Mouse (Mus musculus): ENCODE results near the gene Psma6.
"Not testable (repeated sequence)": the region's sequence is repeated elsewhere in the genome, so short reads cannot be mapped to it uniquely, and the experiment has no call there.

The Psma6 gene

DNA sequence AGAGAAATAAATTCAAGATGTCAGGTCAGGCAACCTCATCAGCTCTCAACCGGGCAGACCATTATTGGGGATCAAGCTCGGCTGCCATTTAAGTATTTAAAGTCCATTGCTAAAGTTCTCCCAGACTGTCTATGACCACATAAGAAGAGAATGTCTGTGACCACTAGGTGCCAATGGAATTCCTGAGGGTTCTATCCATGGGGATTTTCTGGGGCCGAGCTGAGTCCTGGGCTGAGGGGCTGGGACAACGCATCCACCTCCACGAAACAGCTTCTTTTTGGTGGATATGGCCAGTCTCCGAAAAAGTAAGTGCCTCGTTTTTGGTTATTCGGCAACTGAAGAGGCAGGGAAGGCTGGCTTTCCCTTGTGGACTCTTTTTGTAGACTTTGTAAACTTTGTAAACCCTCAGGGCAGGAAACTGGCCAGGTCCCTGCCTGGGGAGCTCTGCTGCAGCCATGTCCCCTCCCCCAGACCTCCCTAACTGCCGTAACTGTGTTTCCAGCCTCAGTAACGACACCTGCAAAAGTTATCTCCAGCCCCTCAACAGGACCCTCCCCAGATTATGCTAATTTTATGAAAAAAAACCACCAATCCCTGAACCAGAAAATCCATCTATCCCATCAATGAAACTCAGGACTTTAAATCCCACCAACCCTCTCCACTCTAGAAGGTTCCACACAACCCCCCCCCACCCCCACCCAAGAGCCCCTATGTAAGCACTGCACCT, at the start of gene Psma6:
Gene Psma6, plus strand, starts transcription at position 200 of the 727 bp plus-strand sequence.
- ATAC-seq (ENCODE audit: insufficient number of reproducible peaks, low FRiP score, low TSS enrichment) = no peak

DNA sequence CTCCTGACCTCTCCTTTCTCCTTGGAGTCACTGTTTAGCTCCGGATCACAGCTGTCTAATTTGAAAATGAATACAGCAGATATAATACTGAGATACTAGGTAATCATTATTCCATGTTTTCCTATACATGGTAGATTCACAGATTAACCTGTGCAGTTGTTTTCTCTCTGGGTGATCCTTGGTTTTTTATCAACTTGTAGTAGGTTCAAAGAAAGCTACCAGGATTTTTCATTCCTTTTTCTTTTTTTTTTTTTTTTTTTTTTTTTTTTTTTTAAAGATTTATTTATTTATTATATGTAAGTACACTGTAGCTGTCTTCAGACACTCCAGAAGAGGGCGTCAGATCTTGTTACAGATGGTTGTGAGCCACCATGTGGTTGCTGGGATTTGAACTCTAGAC, 45.5 kb upstream of the Psma6 start:
- ATAC-seq (ENCODE audit: insufficient number of reproducible peaks, low FRiP score, low TSS enrichment) = not testable (repeated sequence)

DNA sequence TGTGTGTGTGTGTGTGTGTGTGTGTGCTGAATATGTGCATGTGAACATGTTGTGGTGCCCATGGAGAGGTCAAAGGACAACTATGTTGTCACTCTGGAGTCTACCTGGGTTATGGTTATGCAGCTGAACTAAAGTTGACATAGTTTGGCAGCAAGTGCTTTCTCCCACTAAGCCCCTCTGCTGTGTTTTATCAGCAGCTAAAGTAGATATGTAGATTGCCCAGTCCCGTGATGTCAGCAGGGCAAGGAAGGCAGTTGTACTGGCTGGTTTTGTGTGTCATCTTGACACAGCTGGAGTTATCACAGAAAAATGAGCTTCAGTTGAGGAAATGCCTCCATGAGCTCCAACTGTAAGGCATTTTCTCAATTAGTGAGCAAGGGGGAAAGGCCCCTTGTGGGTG, 41.0 kb upstream of the Psma6 start:
- ATAC-seq (ENCODE audit: insufficient number of reproducible peaks, low FRiP score, low TSS enrichment) = not testable (repeated sequence)

DNA sequence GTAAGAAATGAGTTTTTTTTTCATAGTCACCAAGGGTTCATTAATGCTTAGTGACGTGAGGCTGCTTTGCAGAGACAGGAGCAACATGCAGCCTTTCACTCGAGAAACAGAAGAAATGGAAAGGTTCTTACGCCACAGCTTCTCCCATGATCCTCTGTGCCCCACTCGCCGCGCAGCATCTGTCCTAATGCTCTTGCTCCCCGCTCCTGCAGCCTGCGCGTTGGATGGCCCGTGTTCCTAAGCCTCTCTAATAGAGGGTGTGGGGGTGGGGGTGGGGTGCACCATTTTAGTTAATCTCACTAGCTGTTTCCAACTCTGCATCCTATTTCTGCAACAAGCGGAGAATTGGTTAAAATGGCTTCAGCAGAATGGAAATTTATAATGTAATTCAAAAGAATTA, 40.0 kb upstream of the Psma6 start:
- ATAC-seq (ENCODE audit: insufficient number of reproducible peaks, low FRiP score, low TSS enrichment) = no peak

DNA sequence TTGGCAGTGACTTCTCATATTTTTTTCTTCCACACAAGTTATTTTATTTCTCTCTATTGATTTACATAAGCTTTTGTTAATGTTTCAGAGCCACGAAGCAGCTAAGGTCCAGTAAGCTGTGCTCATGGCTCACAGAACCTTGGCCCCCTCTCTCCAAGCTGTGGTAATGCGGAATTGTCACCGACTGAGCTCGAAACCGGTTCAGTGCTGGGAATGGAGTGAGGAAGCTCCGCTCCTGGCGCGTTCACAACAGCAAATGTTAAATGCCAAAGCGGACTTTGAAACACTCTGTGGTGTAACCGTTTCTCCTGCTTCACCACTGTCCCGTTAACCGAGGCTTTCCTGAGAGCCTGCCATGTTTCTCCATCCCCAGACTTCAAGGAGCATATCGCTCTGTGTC, 39.4 kb upstream of the Psma6 start:
- no peak for ATAC-seq (ENCODE audit: insufficient number of reproducible peaks, low FRiP score, low TSS enrichment)

DNA sequence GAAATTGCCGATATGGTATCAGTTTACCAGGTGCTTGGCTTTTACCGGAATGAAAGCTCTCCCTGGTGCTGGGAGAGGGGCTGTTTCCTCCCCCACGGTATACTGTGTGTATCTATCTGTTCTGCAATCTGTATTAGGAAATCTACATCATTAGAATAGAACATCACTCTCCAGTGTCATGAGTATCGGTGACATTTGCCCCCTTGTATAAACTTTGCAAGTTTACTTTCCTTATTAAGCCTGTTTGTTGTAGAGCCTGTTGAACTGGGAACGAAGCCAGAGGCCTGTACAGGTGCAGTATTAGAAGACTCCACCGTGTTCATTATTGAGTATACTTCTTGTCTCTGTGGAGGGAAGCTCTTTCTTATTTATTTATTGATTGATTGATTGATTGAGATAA, 30.6 kb upstream of the Psma6 start:
- no peak for ATAC-seq (ENCODE audit: insufficient number of reproducible peaks, low FRiP score, low TSS enrichment)

DNA sequence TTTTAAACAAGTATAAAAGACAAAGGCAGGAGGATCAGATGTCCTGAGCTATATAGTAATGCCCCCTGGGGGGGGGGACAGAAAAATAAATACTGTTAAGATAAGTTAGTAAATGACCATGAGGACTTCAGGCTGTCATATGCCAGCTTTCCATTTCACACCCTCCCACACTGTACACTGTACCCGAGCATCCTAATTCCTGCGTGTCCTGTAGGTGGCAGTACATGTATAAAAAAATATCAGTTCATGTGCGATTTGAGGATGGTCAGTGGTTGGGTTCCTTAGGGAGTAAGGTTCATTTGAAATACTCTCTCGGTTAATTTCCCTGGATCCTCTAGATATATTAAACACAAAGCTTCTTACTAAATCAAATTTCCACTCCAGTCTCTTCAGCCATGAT, 29.1 kb upstream of the Psma6 start:
- peak; percentile 74 for ATAC-seq (ENCODE audit: insufficient number of reproducible peaks, low FRiP score, low TSS enrichment)

DNA sequence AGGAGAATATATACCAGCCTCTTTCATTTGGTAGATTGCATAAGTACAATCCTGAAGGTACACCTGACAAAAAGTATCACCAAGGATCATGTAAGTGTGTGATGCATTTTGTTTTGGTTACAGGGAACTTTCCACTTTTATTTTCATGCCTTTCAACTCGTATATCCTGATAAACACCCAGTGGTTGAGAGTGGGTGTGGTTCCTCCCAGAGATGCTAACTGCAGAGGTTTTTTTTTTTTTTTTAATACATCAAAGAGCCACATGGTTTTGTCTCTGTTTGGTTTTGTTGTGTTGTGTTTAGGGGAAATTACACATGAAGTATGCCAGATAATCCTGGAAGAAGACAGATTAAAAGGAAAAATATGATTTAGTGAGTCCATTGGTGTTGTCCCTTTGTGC, 26.7 kb upstream of the Psma6 start:
- no peak for ATAC-seq (ENCODE audit: insufficient number of reproducible peaks, low FRiP score, low TSS enrichment)

DNA sequence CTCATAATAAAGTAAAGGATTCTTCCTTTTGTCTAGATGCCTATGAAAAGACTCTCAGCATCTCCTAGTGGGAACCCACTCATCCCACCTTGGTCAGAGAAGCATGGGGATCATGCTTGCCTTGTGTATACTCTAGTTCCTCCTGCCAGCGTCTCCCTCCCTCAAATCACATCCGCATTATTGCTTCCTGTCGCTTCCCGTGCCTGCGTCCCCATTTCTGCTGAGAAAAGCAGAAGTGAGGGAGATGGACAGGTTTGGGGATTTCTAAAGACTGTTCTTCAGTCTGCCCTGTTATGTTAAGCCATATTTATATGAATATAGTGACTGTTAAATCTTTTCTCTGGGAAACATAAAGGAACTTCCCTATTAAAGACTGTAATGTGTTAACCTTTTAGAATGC, 23.1 kb upstream of the Psma6 start:
- no peak for ATAC-seq (ENCODE audit: insufficient number of reproducible peaks, low FRiP score, low TSS enrichment)

DNA sequence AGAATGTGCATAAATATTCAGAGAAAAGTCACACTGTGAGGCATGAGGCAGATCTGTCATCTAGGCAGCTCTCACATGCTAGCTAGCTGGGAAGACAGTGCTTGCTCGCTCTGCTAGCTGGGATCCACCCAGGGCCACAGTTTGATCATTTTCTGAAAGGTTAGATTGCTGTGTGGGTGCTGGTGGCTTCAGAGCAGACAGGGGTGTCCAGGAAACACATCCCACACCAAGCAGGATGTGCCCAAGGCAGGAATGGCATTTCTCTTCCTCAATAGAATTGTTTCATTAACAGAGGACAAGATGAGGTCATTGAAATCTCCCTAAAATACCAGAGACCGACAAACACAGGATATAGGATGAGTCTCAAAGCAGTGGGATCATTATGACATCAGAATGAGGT, 18.9 kb upstream of the Psma6 start:
- ATAC-seq (ENCODE audit: insufficient number of reproducible peaks, low FRiP score, low TSS enrichment) = no peak

DNA sequence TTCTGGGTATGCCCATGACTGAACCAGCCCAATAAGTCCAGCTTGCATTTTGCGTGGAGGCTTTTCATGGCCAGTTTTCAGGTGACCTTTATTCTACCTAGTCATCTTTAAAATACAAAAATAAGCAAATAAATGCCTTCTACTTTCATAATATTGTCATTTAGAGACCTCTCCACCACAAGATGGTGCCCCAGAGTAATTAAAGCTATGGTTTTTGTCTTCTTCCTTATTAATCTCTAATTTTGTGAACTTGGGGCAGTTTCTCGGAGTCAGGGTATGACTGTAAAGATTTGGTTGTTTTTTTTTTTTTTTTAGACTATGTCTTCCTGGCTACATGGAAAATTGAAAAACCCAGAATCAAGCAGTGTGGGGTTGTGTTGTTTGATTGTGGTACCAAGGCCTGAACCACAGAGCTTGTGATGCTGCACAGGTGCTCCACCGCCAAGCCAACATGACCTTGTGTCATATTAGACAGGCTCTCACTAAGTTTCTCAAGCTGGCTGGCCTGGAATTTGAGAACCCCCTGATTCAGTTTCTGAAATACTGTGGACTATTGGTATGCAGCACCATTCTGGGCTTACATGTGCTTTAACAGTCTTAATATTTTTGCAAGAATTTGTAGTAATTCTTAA, 11.5 kb upstream of the Psma6 start:
- ATAC-seq (ENCODE audit: insufficient number of reproducible peaks, low FRiP score, low TSS enrichment) = no peak

DNA sequence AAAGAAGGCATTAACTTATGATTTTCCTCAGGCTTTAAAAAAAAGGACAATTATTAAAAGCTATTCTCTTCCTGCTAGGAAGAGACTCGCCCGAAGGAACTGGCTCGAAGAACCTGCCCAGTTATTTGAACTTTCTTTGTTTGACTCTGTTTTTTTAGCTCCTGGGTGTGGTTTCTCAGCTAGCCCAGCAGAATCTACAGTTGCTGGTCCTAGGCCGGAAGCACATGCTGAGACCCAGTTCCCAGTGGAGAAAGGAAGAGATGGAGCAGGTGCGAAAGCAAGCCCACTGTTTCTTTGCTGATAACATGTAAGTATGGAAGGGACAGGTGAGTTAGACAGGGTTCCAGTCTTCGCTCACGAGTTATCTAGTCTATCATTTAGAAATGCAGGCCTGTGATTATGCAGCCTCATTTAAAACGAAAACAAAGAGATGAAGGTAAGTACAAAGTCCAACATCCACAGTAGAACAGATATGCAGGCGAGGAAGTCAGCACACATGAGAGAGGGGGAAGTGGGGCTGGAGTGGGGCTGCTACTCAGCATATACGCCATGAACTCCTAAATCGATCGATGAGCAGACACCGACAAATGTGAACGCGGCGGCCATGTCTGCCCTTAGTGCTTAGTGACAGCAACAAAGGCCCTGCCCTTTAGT, 6.9 kb upstream of the Psma6 start:
- no peak for ATAC-seq (ENCODE audit: insufficient number of reproducible peaks, low FRiP score, low TSS enrichment)

DNA sequence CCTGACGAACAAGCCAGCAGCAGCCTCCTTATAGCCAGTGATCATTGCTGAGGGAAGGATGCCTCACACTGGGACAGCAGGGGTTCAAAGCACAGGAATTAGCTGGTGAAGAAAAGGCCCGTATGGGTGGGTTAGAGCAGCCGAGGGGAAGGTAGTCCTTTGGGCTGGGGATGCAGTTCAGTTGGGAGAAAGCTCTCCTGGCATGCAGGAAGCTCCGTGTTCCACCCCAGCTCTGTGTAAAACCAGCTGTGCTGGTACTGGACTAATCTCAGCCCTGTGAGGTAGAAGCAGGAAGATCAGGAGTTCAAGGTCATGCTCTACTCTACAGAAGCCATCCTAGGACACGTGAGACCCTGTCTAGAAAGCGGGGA, 6.4 kb upstream of the Psma6 start:
- ATAC-seq (ENCODE audit: insufficient number of reproducible peaks, low FRiP score, low TSS enrichment) = no peak

DNA sequence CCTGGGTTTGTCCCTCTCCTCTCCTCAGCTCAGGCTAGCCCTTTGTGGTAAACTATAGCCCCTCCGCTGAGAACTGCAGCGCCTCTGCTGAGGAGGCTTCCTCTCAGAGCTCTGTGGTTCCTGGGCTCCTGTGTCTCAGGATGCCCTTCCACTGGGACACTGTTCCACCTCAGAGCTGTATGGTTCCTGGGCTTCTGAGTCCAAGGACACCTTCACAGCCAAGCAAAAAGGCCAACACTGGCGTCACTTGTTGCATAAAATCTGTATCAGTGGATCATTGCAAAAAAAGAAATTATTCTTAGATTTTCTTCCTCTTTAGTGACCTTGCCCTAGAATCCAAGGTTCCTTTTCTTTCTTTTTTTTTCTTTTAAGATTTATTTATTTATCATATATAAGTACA, 804 bp downstream of the Psma6 start:
- ATAC-seq (ENCODE audit: insufficient number of reproducible peaks, low FRiP score, low TSS enrichment) = no peak

DNA sequence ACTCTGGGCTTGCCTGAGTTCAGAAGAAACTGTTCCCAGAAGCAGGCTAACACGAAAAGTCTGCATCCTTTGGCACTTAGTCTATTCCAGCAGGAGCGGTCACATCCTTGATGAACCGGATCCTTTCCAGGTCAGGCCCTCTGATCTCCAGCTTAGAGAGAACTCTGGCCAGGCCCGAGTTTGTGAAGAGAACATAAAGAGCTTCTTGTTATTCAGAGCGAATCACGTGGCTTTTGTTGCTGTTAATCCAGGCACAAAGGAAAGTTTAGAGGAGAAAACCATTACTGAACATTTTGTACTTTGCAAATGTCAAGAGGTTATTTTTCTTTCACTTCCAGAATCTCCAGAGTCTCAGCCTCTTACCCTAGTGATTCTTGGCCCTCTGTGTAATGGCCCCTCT, 1.9 kb downstream of the Psma6 start:
- no peak for ATAC-seq (ENCODE audit: insufficient number of reproducible peaks, low FRiP score, low TSS enrichment)

DNA sequence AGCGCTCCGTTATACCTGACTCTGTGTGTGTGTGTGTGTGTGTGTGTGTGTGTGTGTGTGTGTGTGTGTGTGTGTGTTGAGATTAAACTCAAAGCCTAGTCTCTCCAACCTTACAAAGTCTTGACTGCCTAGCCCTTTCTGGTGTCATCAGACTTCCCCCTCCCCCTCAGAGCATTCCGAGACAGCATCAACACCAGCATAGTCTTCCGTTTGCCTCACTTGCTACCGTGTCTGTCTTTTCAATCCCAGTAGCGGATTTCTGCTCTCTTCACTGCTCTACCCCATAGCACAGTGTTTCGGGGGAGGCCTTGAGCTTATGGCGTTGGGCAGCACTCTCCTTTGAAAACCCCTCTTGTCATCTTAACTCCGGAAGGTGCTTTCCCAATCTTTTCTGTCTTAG, 2.4 kb downstream of the Psma6 start:
- no peak for ATAC-seq (ENCODE audit: insufficient number of reproducible peaks, low FRiP score, low TSS enrichment)

DNA sequence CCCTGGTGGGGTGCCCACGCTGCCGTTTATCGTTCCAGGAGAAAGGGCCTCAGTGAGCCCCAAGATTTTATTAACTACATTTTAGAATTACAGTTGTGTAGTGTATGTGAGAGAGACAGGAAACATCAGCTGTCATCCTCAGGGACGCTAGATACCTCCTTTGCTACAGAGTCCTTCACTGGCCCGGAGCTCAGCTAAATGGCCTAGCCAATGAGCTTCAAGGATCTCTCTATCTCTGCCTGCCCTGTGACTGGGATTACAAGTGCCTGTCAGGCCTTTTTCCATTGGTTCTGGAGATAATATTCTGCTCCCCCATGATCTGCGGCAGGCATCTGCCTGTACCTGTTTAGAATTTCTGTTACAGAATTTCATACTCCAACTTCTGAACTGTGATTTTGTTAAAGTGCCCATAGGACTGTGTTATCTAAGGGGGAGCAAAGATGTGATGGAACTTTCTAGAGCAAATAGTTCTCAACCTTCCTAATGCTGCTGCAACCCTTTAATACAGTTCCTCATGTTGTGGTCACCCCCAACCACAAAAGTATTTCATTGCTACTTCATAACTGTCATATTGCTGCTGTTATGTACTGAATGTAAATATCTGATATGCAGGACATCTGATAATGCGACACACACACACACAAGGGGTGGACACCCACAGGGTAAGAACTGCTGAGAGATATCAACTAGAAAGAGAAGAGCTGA, 3.2 kb downstream of the Psma6 start:
- ATAC-seq (ENCODE audit: insufficient number of reproducible peaks, low FRiP score, low TSS enrichment) = no peak

DNA sequence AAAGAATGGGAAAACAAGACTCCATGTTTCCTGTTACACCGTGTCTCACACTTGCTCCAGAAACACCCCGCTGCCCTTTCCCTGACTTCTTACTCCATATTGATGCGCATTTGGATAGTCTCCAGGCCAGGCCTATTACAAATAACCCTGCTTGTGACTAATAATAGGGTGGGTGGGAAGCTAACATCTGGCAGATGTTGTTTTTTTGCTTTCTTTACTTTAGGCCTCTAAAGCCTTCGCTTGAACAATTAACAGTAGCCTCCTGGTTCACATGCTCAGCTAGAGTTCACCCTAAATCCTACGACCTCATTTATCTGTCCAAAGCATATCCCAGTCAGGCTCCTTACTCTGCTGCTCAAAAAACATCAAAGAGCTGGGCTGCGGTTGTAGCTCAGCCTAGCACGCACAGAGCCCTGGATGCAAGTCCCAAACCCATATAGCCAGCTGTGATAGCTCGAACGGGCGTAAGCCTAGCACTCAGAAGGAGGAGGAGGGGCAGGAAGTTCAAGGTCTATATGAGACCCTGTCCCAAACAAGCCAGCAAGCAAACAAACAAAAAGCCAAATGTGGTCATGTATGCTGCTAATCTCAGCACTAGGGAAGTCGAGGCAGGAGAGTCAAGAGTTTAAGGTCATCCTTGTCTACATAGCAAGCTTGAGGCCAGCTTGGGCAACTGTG, 3.9 kb downstream of the Psma6 start:
- no peak for ATAC-seq (ENCODE audit: insufficient number of reproducible peaks, low FRiP score, low TSS enrichment)

DNA sequence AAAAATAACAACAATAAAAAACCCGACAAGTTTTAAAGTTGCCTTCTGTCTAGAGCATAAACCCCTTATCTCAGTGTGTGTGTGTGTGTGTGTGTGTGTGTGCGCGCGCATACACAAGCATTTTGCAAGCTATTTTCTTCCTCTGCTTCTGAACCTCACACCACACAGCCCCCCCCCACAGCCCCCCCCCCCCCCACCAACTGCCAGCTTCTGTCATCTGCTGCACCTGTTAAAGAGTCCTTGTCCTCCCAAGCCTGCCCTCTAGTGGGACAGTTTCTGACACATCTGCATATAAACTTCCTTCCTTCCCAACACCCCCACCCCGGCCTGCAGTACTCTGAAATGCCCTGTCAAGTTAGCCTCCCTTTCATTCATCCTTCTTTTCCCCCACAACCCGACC, 4.5 kb downstream of the Psma6 start:
- ATAC-seq (ENCODE audit: insufficient number of reproducible peaks, low FRiP score, low TSS enrichment) = no peak

DNA sequence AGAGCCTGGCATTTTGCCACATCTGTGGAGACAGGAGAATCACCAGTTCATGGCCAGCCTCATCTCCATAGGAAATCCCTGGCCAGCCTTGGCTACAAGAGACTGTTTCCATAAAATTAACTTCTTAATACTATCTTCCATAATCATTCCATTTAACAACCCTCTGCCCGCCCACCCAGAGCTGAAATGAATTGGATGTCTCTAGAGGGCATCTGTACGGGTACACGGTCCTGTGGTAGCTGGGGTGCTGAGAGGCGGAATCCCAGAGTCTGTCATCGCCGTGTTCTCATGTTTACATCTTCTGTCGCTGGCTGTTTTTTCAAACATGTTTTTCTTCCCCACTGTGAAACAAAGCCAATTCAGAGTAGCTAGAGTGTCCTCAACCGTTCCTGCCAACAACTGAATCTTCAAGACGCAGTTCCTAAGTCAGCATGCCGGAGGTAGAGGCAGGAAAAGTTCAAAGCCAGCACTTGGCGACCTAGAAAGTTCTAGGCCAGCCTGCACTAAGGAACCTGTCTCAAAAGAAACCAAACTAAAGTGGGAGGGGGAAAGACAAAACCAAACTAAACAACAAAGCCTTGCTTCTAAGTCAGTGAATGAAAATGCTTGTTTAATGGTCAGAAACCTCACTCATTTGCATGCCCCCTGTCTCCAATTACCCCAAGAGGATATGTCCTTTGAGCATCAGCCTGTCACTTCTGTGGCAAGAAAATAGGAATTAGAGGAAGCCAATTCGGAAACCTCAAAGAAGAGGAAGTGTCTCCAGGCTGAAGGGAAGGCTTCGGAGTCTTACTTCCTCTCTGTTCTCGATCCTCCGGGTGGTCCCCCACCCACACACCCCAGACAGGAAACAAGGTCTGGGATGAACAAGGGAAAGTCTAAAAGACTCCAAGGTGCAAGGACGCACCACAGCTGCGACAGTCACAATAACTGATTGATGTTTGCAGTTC, 5.4 kb downstream of the Psma6 start:
- ATAC-seq (ENCODE audit: insufficient number of reproducible peaks, low FRiP score, low TSS enrichment) = no peak
